Mouse (Mus musculus) intestine, embryonic 15.5 days (tissue): Measurements from ENCODE around the gene Large1. TPM values are rescaled to one million over a fixed set of nuclear protein-coding genes. Genes with fewer than 3 reads are reported as not detected.
"Not testable (repeated sequence)": the region's sequence is repeated elsewhere in the genome, so short reads cannot be mapped to it uniquely, and the experiment has no call there.

Experiments
- ATAC-seq: fragments of 200-750 bp; cut with Nextera tagmentation; 2 replicates; pipeline ENCODE4 v1.8.0; 2017; ENCODE audit warnings: moderate TSS enrichment, moderate library complexity
- H3K27ac ChIP-seq: fragments of 300-500 bp; sonication (generic); 2 replicates; pipeline ENCODE4 v1.5.1; 2015; ENCODE audit warnings: mild to moderate bottlenecking, inconsistent platforms
- H3K27me3 ChIP-seq: fragments of 300-500 bp; sonication (generic); replicated peaks from 2 replicates; pipeline ENCODE4 v1.6.1; 2015; ENCODE audit warnings: inconsistent platforms
- H3K36me3 ChIP-seq: fragments of 300-500 bp; sonication (generic); 2 replicates; pipeline ENCODE4 v1.6.1; 2015; ENCODE audit warnings: inconsistent platforms
- H3K4me1 ChIP-seq: fragments of 300-500 bp; sonication (generic); replicated peaks from 2 replicates; pipeline ENCODE4 v1.6.1; 2015; ENCODE audit warnings: inconsistent platforms
- H3K4me2 ChIP-seq: fragments of 300-500 bp; sonication (generic); replicated peaks from 2 replicates; pipeline ENCODE4 v1.6.1; 2015; ENCODE audit warnings: mild to moderate bottlenecking, inconsistent platforms
- H3K4me3 ChIP-seq: fragments of 300-500 bp; sonication (generic); replicated peaks from 2 replicates; pipeline ENCODE4 v1.5.1; 2015; ENCODE audit warnings: inconsistent platforms
- H3K9ac ChIP-seq: fragments of 300-500 bp; sonication (generic); 2 replicates; pipeline ENCODE4 v1.6.1; 2015; ENCODE audit warnings: inconsistent platforms
- H3K9me3 ChIP-seq: fragments of 300-500 bp; sonication (generic); 2 replicates; pipeline ENCODE4 v1.6.1; 2016; ENCODE audit warnings: inconsistent platforms
- WGBS: fragments of 180-500 bp; shearing (Covaris S2); methylation state at CpG from one replicate; pipeline ENCODE4 v1.1.7; 2015; 5-methylcytosine and 5-hydroxymethylcytosine counted together
- polyA plus RNA-seq: library from polyadenylated mRNA; unstranded; fragments of >200 nt; fragmentation: Nextera tagmentation; extraction: Ambion mirVana; gene quantifications from 2 replicates; pipeline ENCODE4 v1.2.1, GENCODE M21; 2015

Large1 gene
- polyA plus RNA-seq, result 5.8 and 6.5 TPM in 2 replicates

DNA sequence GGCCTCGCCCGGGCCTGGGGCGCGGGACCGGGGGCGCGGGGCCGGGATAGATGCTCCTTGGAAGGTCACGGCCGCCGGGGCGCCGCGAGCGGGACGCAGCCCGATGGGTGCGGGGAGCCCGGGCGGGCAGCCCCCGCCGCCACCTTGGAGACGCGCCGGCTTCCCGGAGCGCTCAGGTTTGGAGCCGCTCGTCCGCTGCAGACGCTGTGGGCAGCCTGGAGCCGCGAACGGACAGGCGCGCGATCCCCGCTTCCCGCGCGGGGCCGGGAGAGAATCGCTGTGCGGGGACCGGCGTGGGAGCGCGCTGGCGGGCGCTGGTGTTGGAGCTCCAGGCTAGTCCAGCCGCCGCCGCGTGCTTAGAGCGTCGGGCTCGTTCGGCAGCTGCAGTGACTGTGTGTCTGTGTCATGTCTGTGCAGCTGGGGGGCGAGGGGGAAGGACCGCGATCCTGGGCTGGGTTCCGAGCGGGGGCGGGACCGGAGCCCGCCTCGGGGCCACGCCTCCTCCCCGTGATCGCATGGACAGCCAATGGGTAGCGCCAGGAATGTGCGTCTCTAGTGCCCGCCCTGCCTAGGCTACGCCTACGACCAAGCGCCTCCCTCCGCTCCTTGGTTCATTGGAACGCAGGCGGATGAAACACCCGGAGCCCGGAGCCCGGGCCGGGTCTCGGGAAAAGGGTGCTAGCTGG, at the start of gene Large1:
TSS of gene Large1 (minus strand) at position 433 of the 686 bp plus-strand sequence.
- Histone ChIP-seq H3K4me2 (peak within 1 kb of the TSS; percentile 93), H3K4me1 (peaks cover 13% of the 10 kb centered on the region), H3K9me3 (no peaks in the 10 kb centered on the region), H3K27me3 (no peaks in the 10 kb centered on the region), H3K9ac (peak within 1 kb of the TSS; percentile 89), H3K36me3 (no peaks in the 10 kb centered on the region), H3K27ac (peak within 1 kb of the TSS; percentile 95), H3K4me3 (peak within 1 kb of the TSS; percentile 92)
- ATAC-seq, result peak; percentile 99
- under 1% methylated on average over 64 of the region's 84 CpGs for WGBS

DNA sequence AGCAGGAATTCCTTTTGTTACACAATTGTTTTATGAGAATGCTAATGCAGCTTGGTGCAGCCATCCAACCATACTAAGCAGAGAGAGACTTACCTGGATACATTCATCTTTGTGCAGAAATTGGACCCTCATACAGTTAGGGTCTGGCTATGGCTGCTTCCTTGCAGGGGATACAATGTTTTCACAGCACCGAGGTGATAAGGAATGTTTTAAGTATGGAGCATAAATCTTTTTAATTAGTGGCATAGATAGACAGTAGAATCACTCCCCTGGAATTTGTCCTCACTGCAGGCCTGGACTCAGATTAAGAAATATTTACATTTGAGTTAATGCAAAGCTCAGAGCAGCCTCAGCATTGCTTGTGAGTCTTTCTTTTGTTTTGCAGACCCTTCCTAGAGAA, 47.0 kb upstream of the Large1 start:
- Histone ChIP-seq H3K9ac (no peak overlapping the region), H3K4me3 (no peak overlapping the region), H3K9me3 (no peaks in the 10 kb centered on the region), H3K27ac (no peak overlapping the region), H3K27me3 (no peaks in the 10 kb centered on the region), H3K4me1 (no peaks in the 10 kb centered on the region), H3K4me2 (no peak overlapping the region), H3K36me3 (no peaks in the 10 kb centered on the region)
- WGBS, result 8% methylated on average over 1 of the region's 1 CpGs
- ATAC-seq, result no peak

- WGBS, result 84% methylated on average over 6 of the region's 6 CpGs
- ATAC-seq, H3K9ac ChIP-seq, H3K4me1 ChIP-seq, H3K36me3 ChIP-seq, H3K4me3 ChIP-seq, H3K27ac ChIP-seq, H3K9me3 ChIP-seq, H3K4me2 ChIP-seq, H3K27me3 ChIP-seq: not testable (repeated sequence)
Observed at GRCm38 (mm10) chr8:73373001-73373400, 19.7 kb upstream of the Large1 start.

- peaks cover 10% of the 10 kb centered on the region for H3K4me1 ChIP-seq
- no peak overlapping the region for H3K4me2 ChIP-seq
- no peak for ATAC-seq
- no peak overlapping the region for H3K4me3 ChIP-seq
- no peak overlapping the region for H3K9ac ChIP-seq
- H3K27me3 ChIP-seq, result no peaks in the 10 kb centered on the region
- WGBS, result 34% methylated on average over 2 of the region's 2 CpGs
- no peaks in the 10 kb centered on the region for H3K36me3 ChIP-seq
- no peak overlapping the region for H3K27ac ChIP-seq
- H3K9me3 ChIP-seq, result no peaks in the 10 kb centered on the region
Observed at GRCm38 (mm10) chr8:73355979-73356378, 2.6 kb upstream of the Large1 start.

GRCm38 (mm10) chr8:73354201-73354881, 1.0 kb upstream of the Large1 start:
- Histone ChIP-seq H3K4me1 (peaks cover 13% of the 10 kb centered on the region), H3K4me3 (peak overlapping the region; percentile 92), H3K4me2 (peak overlapping the region; percentile 93), H3K36me3 (no peaks in the 10 kb centered on the region), H3K9me3 (no peaks in the 10 kb centered on the region), H3K9ac (peak overlapping the region; percentile 50), H3K27me3 (no peaks in the 10 kb centered on the region), H3K27ac (peak overlapping the region; percentile 77)
- under 1% methylated on average over 25 of the region's 25 CpGs for WGBS
- ATAC-seq, result peak; percentile 13

GRCm38 (mm10) chr8:73353794-73354179, 447 bp upstream of the Large1 start:
- ATAC-seq, result peak; percentile 62
- no peaks in the 10 kb centered on the region for H3K27me3 ChIP-seq
- H3K36me3 ChIP-seq, result no peaks in the 10 kb centered on the region
- H3K27ac ChIP-seq, result peak overlapping the region; percentile 77
- peak overlapping the region; percentile 50 for H3K9ac ChIP-seq
- peaks cover 13% of the 10 kb centered on the region for H3K4me1 ChIP-seq
- H3K4me3 ChIP-seq, result peak overlapping the region; percentile 92
- no peaks in the 10 kb centered on the region for H3K9me3 ChIP-seq
- WGBS, result under 1% methylated on average over 16 of the region's 16 CpGs
- H3K4me2 ChIP-seq, result peak overlapping the region; percentile 93

- peak overlapping the region; percentile 93 for H3K4me2 ChIP-seq
- H3K9me3 ChIP-seq, result no peaks in the 10 kb centered on the region
- peak overlapping the region; percentile 95 for H3K27ac ChIP-seq
- under 1% methylated on average over 50 of the region's 56 CpGs for WGBS
- ATAC-seq, result peak; percentile 55
- no peaks in the 10 kb centered on the region for H3K36me3 ChIP-seq
- no peaks in the 10 kb centered on the region for H3K27me3 ChIP-seq
- H3K4me3 ChIP-seq, result peak overlapping the region; percentile 92
- peak overlapping the region; percentile 89 for H3K9ac ChIP-seq
- H3K4me1 ChIP-seq, result peaks cover 13% of the 10 kb centered on the region
Observed at GRCm38 (mm10) chr8:73352301-73353107, 836 bp downstream of the Large1 start.

GRCm38 (mm10) chr8:73350366-73350765, 3.0 kb downstream of the Large1 start:
- no peak for ATAC-seq
- Histone ChIP-seq H3K9ac (no peak overlapping the region), H3K4me2 (peak overlapping the region; percentile 93), H3K9me3 (no peaks in the 10 kb centered on the region), H3K27ac (no peak overlapping the region), H3K27me3 (no peaks in the 10 kb centered on the region), H3K4me1 (peaks cover 13% of the 10 kb centered on the region), H3K4me3 (no peak overlapping the region), H3K36me3 (no peaks in the 10 kb centered on the region)
- 15% methylated on average over 2 of the region's 2 CpGs for WGBS

GRCm38 (mm10) chr8:73342761-73343395, 10.5 kb downstream of the Large1 start:
- 0 out of 2 replicates have a peak, but pooled peaks cover 2% of the 10 kb centered on the region for H3K4me1 ChIP-seq
- no peaks in the 10 kb centered on the region for H3K36me3 ChIP-seq
- ATAC-seq, result peak; percentile 88
- H3K4me3 ChIP-seq, result no peak overlapping the region
- WGBS, result 32% methylated on average over 3 of the region's 3 CpGs
- no peaks in the 10 kb centered on the region for H3K9me3 ChIP-seq
- no peak overlapping the region for H3K4me2 ChIP-seq
- H3K27me3 ChIP-seq, result no peaks in the 10 kb centered on the region
- H3K9ac ChIP-seq, result no peak overlapping the region
- 0 out of 2 replicates have a peak overlapping the region, but pooled peaks have one; percentile 9 for H3K27ac ChIP-seq

DNA sequence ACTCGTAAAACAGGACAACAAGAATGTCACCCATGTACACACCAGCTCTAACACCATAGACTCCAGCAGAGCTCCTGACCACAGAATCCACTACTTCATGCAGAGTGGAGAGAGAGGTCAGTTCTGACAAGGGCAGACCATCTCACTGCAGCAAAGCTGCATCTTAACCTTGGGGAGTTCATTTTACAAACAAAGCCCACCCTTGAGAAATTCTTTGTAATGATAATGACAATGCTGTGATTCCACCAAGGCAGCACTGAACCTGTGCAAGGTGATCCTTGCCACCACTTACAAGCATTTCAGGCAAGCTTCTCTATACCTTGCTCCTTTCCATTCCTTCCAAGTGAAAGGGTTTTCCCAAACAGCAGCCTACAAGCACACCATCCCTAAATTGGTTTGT, 16.5 kb downstream of the Large1 start:
- Histone ChIP-seq H3K4me2 (no peak overlapping the region), H3K4me3 (no peak overlapping the region), H3K27ac (no peak overlapping the region), H3K9me3 (no peaks in the 10 kb centered on the region), H3K36me3 (no peaks in the 10 kb centered on the region), H3K9ac (no peak overlapping the region), H3K27me3 (no peaks in the 10 kb centered on the region), H3K4me1 (no peaks in the 10 kb centered on the region)
- no peak for ATAC-seq
- 51% methylated on average over 1 of the region's 1 CpGs for WGBS

DNA sequence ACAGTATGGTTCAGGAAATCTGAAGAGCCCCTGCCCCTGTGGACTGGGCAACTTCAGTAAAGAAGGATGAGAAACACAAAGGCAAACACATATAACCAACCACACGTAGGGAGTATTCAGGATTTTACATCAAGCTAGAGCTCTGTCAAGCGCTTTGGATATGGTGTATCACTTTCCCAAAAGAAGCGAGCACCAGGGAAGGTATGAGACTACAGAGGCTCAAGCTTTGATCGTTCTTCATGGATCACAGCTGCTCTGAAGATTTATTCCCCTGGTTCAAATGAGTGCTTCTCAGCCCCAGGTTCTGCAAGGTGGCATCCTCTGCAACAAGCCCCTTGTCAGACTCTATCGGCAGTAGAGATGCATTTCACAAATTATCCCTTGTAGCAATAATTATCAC, 24.2 kb downstream of the Large1 start:
- Histone ChIP-seq H3K27ac (no peak overlapping the region), H3K9me3 (no peaks in the 10 kb centered on the region), H3K27me3 (no peaks in the 10 kb centered on the region), H3K4me1 (no peaks in the 10 kb centered on the region), H3K4me2 (no peak overlapping the region), H3K9ac (no peak overlapping the region), H3K4me3 (no peak overlapping the region), H3K36me3 (no peaks in the 10 kb centered on the region)
- ATAC-seq, result no peak
- WGBS, result 92% methylated on average over 5 of the region's 5 CpGs

- no peak overlapping the region for H3K4me2 ChIP-seq
- H3K36me3 ChIP-seq, result no peaks in the 10 kb centered on the region
- no peaks in the 10 kb centered on the region for H3K4me1 ChIP-seq
- H3K27me3 ChIP-seq, result no peaks in the 10 kb centered on the region
- H3K9me3 ChIP-seq, result no peaks in the 10 kb centered on the region
- WGBS, result 91% methylated on average over 3 of the region's 3 CpGs
- no peak overlapping the region for H3K4me3 ChIP-seq
- no peak overlapping the region for H3K27ac ChIP-seq
- ATAC-seq, result no peak
- H3K9ac ChIP-seq, result no peak overlapping the region
Observed at GRCm38 (mm10) chr8:73328056-73328455, 25.3 kb downstream of the Large1 start.
